Mouse (Mus musculus): ENCODE data around the gene Zbtb8os.

The Zbtb8os gene

DNA sequence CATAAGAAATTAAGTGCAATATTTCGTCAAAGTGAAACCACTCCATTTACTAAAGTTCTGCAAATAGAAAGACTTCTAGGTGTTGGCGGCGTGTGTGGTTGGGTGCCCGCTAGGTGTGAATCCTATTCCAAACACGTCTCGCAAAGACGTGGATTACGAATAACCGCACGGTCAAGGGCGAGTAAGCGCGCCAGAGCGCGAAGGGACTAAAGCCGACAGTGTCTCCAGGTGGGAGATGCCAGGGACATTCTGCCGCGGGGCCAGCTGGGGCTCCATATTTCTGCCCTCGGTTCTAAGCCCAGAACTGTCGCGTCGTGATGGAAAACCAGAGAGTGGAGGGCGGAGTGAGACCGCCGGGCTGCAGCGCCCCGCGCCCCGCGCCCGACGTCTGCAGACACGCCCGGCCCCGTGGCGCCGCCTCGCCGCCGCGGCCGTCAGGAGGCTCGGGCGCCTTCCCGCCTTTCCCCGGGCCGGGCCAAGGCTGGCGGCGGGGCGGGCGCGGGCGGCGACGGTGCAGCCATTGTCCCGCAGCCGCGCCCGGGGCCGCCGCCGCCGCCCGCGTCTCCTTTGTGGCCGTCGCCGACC, 41.6 kb downstream of the Zbtb8os start:
- peak; percentile 63 for DNase-seq (ENCODE audit: low read depth, low spot score)

DNA sequence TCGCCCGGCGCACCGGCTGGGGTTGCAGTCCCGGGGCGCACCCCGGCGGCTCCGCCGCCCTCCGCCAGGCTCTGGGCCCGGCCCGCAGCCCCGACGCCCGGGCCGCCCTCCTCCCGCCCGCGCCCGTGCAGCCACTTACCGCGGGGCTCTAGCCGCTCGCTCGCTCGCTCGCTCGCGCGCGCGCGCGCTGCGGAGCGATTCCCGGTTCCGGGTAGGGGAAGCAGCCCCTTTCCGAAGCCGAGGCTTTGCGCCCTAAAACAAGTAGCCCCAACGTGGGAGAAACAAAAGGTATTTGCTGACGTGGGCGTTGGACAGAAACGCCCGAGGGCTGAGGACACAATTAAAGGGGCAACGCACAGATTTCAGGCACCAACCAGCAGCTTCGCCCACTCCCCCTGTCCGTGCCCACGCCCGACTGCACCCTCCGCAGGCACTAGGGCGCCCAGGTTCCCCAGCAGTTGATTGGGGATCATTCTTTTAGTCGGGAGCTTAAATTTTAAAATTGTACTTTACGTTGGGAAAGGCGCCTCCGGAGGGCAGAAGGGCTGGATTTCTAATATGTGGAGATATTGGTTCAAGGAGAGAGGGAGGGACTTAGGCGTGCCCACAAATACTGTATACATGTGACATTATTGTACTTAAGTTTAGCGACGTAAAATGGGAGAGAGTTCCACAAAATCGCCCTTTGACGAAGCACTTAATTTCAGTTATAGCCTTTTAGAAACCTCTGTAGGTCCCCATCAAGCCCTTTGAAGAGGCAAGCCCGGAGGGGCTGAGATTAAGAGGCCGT, 42.3 kb downstream of the Zbtb8os start, which contains the start of gene Zbtb8a:
Gene Zbtb8a, minus strand, starts transcription at position 516 of the 790 bp plus-strand sequence.
- peak; percentile 62 for DNase-seq (ENCODE audit: low read depth, low spot score)

- no peak for DNase-seq (ENCODE audit: low read depth, low spot score)
Observed at GRCm38 (mm10) chr4:129379805-129380204, 44.3 kb downstream of the Zbtb8os start.

DNA sequence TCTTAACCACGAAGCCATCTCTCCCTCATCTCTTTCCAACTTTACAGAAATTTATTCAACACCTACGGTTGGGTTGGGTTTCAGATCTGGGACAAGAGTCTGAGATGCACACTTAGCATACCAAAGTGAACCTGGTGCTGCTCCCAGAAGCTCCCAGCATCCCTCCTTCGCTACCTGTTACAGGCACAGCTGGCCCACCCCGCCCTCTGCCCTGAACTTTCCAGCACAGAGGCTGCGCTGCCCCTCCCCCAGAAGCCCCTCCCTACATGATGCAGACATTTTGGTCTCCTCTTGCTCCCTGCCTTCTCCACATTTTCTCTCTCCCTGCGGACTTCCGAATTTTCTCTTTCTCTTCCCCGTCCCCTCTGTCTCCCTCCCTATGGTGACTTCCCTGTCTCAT, 45.7 kb downstream of the Zbtb8os start:
- DNase-seq (ENCODE audit: low read depth, low spot score) = no peak

GRCm38 (mm10) chr4:129382029-129382428, 46.5 kb downstream of the Zbtb8os start:
- DNase-seq (ENCODE audit: low read depth, low spot score) = no peak

- no peak for DNase-seq (ENCODE audit: low read depth, low spot score)
Observed at GRCm38 (mm10) chr4:129382488-129382887, 47.0 kb downstream of the Zbtb8os start.

DNA sequence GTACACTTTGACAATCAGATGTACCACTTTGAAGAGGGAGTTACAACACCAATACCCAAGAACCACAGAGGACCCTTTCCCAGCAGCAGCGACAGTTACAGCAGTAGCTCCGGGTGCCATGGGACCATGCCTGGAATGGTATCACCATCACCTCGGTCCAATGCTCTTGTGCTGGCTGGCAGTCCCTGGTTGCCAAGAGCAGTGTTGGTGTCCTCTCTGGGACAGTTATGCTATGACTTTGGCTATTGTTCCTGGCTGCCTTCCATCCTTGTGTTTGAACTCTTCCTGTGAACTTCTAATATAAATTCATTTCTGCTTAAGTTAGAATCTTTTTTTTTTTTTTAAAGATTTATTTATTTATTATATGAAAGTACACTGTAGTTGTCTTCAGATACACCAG, 48.1 kb downstream of the Zbtb8os start:
- DNase-seq (ENCODE audit: low read depth, low spot score) = no peak

DNA sequence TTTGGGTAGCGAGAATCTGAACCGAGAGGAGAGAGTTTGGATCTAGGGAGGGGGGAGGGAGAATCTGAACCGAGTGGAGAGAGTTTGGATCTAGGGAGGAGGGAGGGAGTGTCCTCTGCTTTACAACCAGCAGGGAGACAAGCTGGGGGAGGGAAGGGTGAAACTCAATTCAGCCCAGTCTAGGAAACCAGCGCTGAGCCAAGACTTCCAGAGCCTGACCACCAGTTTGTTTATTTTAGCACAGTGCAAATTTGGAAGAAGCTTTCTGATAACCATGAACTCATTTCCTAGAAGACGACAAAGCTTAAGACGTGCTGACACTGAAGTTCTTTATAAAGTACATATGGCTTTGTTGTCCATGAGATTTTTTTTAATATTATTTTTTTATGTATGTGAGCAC, 48.9 kb downstream of the Zbtb8os start:
- DNase-seq (ENCODE audit: low read depth, low spot score) = no peak

GRCm38 (mm10) chr4:129385685-129386084, 50.2 kb downstream of the Zbtb8os start:
- DNase-seq (ENCODE audit: low read depth, low spot score) = no peak

GRCm38 (mm10) chr4:129386269-129386946, 50.9 kb downstream of the Zbtb8os start:
- DNase-seq (ENCODE audit: low read depth, low spot score) = no peak

GRCm38 (mm10) chr4:129386989-129387388, 51.5 kb downstream of the Zbtb8os start:
- DNase-seq (ENCODE audit: low read depth, low spot score) = no peak

GRCm38 (mm10) chr4:129388404-129388803, 52.9 kb downstream of the Zbtb8os start:
- no peak for DNase-seq (ENCODE audit: low read depth, low spot score)

- no peak for DNase-seq (ENCODE audit: low read depth, low spot score)
Observed at GRCm38 (mm10) chr4:129390216-129390743, 54.8 kb downstream of the Zbtb8os start.

- DNase-seq (ENCODE audit: low read depth, low spot score) = no peak
Observed at GRCm38 (mm10) chr4:129390936-129391557, 55.6 kb downstream of the Zbtb8os start.

DNA sequence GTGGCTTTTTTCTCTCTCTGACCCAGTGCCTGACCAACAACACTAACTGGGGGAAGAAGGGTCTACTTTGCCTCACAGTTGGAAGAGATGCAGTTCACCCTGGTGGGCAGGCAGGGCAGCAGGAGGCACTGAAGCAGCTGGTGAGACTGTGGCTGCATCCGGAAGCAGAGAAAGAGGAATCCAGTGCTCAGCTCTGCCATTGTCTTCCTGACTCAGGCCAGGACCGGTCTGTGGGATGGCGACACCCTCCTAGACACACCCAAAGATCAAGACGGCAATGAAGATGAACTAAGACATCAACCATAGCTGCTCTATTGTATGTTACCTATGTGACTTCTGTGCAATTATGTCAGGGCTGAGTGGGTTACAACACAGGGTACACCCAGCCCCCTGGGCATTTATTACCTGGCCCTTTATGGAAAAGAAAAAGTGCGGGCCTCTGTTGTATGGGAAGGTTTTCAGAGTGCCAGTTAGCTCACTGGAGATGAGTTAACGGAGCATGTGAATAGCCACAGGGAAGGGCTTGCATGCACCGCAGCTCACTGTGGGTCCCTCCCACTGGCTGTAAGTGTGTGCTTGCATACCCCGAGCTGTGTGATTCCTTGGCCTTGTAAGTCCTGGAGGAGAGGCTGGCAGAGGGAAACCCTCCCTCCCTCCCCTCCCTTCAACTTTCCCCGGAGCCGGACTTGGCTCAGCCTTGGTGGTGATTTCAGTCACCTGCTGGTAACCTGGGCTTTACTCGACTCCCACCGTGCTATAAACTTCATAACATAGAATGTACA, 58.8 kb downstream of the Zbtb8os start:
- no peak for DNase-seq (ENCODE audit: low read depth, low spot score)

DNA sequence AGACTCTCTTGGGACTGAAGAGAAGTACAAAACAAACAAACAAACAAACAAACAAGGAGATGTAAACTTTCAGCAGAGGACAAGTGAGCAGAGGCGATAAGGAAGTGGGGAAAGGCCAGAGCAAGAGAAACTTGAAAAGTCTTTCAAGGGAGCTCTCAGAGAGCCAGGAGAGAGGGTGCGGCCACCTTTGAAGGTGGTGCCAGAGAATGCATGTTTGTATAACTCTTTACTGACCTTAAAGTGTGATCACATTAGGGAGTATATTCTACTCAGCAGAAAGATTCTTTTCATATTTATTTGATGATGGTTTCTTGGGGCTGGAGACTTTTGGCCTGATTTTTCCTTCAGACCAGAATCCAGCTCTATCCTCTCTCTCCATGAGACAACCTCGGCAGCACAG, 61.5 kb downstream of the Zbtb8os start:
- no peak for DNase-seq (ENCODE audit: low read depth, low spot score)

DNA sequence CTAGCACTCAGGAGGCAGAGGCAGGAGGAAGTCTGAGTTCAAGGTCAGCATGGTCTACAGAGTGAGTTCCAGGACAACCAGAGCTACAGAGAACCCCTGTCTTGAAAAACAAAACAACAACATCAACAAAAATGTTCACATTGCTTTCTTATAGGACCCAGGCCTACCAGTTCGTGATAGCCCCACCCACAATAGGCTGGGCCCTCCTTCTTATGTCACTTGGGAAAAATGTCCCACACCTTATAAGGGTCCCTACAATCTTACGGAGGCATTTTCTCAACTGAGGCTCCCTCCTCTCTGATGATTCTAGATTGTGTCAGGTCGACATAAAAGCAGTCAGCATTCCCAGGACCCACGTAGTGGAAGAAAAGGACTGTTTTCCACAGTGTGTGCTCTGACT, 64.3 kb downstream of the Zbtb8os start:
- no peak for DNase-seq (ENCODE audit: low read depth, low spot score)
